Mouse (Mus musculus): Measurements from ENCODE around the gene Mki67. TPM values are rescaled to one million over a fixed set of nuclear protein-coding genes. Genes with fewer than 3 reads are reported as not detected.

Mki67 gene
- polyA plus RNA-seq, 1 experiment, result 0.28 TPM

- Histone ChIP-seq H3K27ac (ENCODE audit: insufficient read depth, low read depth, low read length) (no peak overlapping the region), H3K4me1 (ENCODE audit: control insufficient read depth, insufficient read depth, low read length) (no peaks in the 10 kb centered on the region)
- TF ChIP-seq POLR2A (IDR thresholded peaks at IDR 0.05; ENCODE audit: low read depth, low read length), result no peak
- no peak for TF ChIP-seq CTCF (conservative IDR thresholded peaks at IDR 0.05; ENCODE audit: insufficient read depth, insufficient read length, low read depth, low read length)
These were observed 61.0 kb downstream of the Mki67 start for GRCm38 (mm10) chr7:135655113-135655512.

GRCm38 (mm10) chr7:135654288-135654687 is 61.9 kb downstream of the Mki67 start:
- no peak overlapping the region for H3K27ac ChIP-seq (ENCODE audit: insufficient read depth, low read depth, low read length)
- TF ChIP-seq POLR2A (IDR thresholded peaks at IDR 0.05; ENCODE audit: low read depth, low read length) (no peak), CTCF (conservative IDR thresholded peaks at IDR 0.05; ENCODE audit: insufficient read depth, insufficient read length, low read depth, low read length) (no peak)
- no peaks in the 10 kb centered on the region for H3K36me3 ChIP-seq (ENCODE audit: control insufficient read depth, insufficient read depth, low read length)
- DNase-seq, result no peak
- H3K4me3 ChIP-seq (ENCODE audit: insufficient read depth, low read depth, low read length), result no peak overlapping the region
- H3K27me3 ChIP-seq (replicated peaks; ENCODE audit: control insufficient read depth, insufficient read depth, low read length), result no peaks in the 10 kb centered on the region
- no peaks in the 10 kb centered on the region for H3K4me1 ChIP-seq (ENCODE audit: control insufficient read depth, insufficient read depth, low read length)
- WGBS, result 82% methylated on average over 6 of the region's 6 CpGs

More at GRCm38 (mm10) chr7:135655113-135655512, 61.0 kb downstream of the Mki67 start:
- DNase-seq, result peak; percentile 8
- H3K36me3 ChIP-seq (ENCODE audit: control insufficient read depth, insufficient read depth, low read length), result no peaks in the 10 kb centered on the region
- 75% methylated on average over 4 of the region's 4 CpGs for WGBS
- H3K27me3 ChIP-seq (replicated peaks; ENCODE audit: control insufficient read depth, insufficient read depth, low read length), result no peaks in the 10 kb centered on the region
- no peak overlapping the region for H3K4me3 ChIP-seq (ENCODE audit: insufficient read depth, low read depth, low read length)

- no peaks in the 10 kb centered on the region for H3K27me3 ChIP-seq (replicated peaks; ENCODE audit: control insufficient read depth, insufficient read depth, low read length)
- no peak overlapping the region for H3K4me3 ChIP-seq (ENCODE audit: insufficient read depth, low read depth, low read length)
- H3K27ac ChIP-seq (ENCODE audit: insufficient read depth, low read depth, low read length), result no peak overlapping the region
- H3K36me3 ChIP-seq (ENCODE audit: control insufficient read depth, insufficient read depth, low read length), result no peaks in the 10 kb centered on the region
- H3K4me1 ChIP-seq (ENCODE audit: control insufficient read depth, insufficient read depth, low read length), result no peaks in the 10 kb centered on the region
- 89% methylated on average over 7 of the region's 7 CpGs for WGBS
- DNase-seq, result no peak
- no peak for TF ChIP-seq POLR2A (IDR thresholded peaks at IDR 0.05; ENCODE audit: low read depth, low read length)
- TF ChIP-seq CTCF (conservative IDR thresholded peaks at IDR 0.05; ENCODE audit: insufficient read depth, insufficient read length, low read depth, low read length), result no peak
These were observed 62.6 kb downstream of the Mki67 start for GRCm38 (mm10) chr7:135653601-135654000.

GRCm38 (mm10) chr7:135652781-135653180 is 63.4 kb downstream of the Mki67 start:
- no peak overlapping the region; the same call in 1 of the 2 replicates for H3K4me3 ChIP-seq (ENCODE audit: insufficient read depth, low read depth, low read length)
- no peaks in the 10 kb centered on the region for H3K4me1 ChIP-seq (ENCODE audit: control insufficient read depth, insufficient read depth, low read length)
- WGBS, result 78% methylated on average over 11 of the region's 11 CpGs
- no peak overlapping the region for H3K27ac ChIP-seq (ENCODE audit: insufficient read depth, low read depth, low read length)
- H3K27me3 ChIP-seq (replicated peaks; ENCODE audit: control insufficient read depth, insufficient read depth, low read length), result no peaks in the 10 kb centered on the region
- no peak for TF ChIP-seq POLR2A (IDR thresholded peaks at IDR 0.05; ENCODE audit: low read depth, low read length)
- TF ChIP-seq CTCF (conservative IDR thresholded peaks at IDR 0.05; ENCODE audit: insufficient read depth, insufficient read length, low read depth, low read length), result no peak
- no peaks in the 10 kb centered on the region for H3K36me3 ChIP-seq (ENCODE audit: control insufficient read depth, insufficient read depth, low read length)
- no peak for DNase-seq

GRCm38 (mm10) chr7:135651831-135652511 is 64.2 kb downstream of the Mki67 start:
- no peaks in the 10 kb centered on the region for H3K36me3 ChIP-seq (ENCODE audit: control insufficient read depth, insufficient read depth, low read length)
- no peaks in the 10 kb centered on the region for H3K27me3 ChIP-seq (replicated peaks; ENCODE audit: control insufficient read depth, insufficient read depth, low read length)
- DNase-seq, result peak; percentile 26
- H3K4me1 ChIP-seq (ENCODE audit: control insufficient read depth, insufficient read depth, low read length), result no peaks in the 10 kb centered on the region
- WGBS, result 45% methylated on average over 18 of the region's 18 CpGs
- TF ChIP-seq CTCF (conservative IDR thresholded peaks at IDR 0.05; ENCODE audit: insufficient read depth, insufficient read length, low read depth, low read length), result no peak
- no peak overlapping the region for H3K27ac ChIP-seq (ENCODE audit: insufficient read depth, low read depth, low read length)
- H3K4me3 ChIP-seq (ENCODE audit: insufficient read depth, low read depth, low read length), result peak overlapping the region; percentile 33

- H3K27me3 ChIP-seq (replicated peaks; ENCODE audit: control insufficient read depth, insufficient read depth, low read length), result no peaks in the 10 kb centered on the region
- WGBS, result 67% methylated on average over 5 of the region's 5 CpGs
- no peak overlapping the region for H3K27ac ChIP-seq (ENCODE audit: insufficient read depth, low read depth, low read length)
- TF ChIP-seq POLR2A (IDR thresholded peaks at IDR 0.05; ENCODE audit: low read depth, low read length), result no peak
- TF ChIP-seq CTCF (conservative IDR thresholded peaks at IDR 0.05; ENCODE audit: insufficient read depth, insufficient read length, low read depth, low read length), result no peak
- peak; percentile 33 for DNase-seq
- no peaks in the 10 kb centered on the region for H3K4me1 ChIP-seq (ENCODE audit: control insufficient read depth, insufficient read depth, low read length)
- H3K36me3 ChIP-seq (ENCODE audit: control insufficient read depth, insufficient read depth, low read length), result no peaks in the 10 kb centered on the region
- H3K4me3 ChIP-seq (ENCODE audit: insufficient read depth, low read depth, low read length), result no peak overlapping the region
These were observed 66.1 kb downstream of the Mki67 start for GRCm38 (mm10) chr7:135650061-135650460.

GRCm38 (mm10) chr7:135649306-135649705 is 66.9 kb downstream of the Mki67 start:
- DNase-seq, result no peak
- TF ChIP-seq POLR2A (IDR thresholded peaks at IDR 0.05; ENCODE audit: low read depth, low read length) (no peak), CTCF (conservative IDR thresholded peaks at IDR 0.05; ENCODE audit: insufficient read depth, insufficient read length, low read depth, low read length) (no peak)
- WGBS, result 94% methylated on average over 1 of the region's 1 CpGs

More at GRCm38 (mm10) chr7:135649306-135649705, 66.9 kb downstream of the Mki67 start:
- no peak overlapping the region for H3K4me3 ChIP-seq (ENCODE audit: insufficient read depth, low read depth, low read length)
- no peaks in the 10 kb centered on the region for H3K4me1 ChIP-seq (ENCODE audit: control insufficient read depth, insufficient read depth, low read length)
- H3K27me3 ChIP-seq (replicated peaks; ENCODE audit: control insufficient read depth, insufficient read depth, low read length), result no peaks in the 10 kb centered on the region
- no peaks in the 10 kb centered on the region for H3K36me3 ChIP-seq (ENCODE audit: control insufficient read depth, insufficient read depth, low read length)
- no peak overlapping the region for H3K27ac ChIP-seq (ENCODE audit: insufficient read depth, low read depth, low read length)

All from kidney, adult 2 months (tissue).